Mouse (Mus musculus): Measurements from ENCODE around the gene Tcte3.
"Not testable (repeated sequence)": the region's sequence is repeated elsewhere in the genome, so short reads cannot be mapped to it uniquely, and the experiment has no call there.

- TF ChIP-seq TCF12 (IDR thresholded peaks at IDR 0.05; ENCODE audit: insufficient read depth, poor library complexity, severe bottlenecking); POLR2A (IDR thresholded peaks at IDR 0.05; ENCODE audit: insufficient read length, low read depth); TCF3 (IDR thresholded peaks at IDR 0.05; ENCODE audit: insufficient read length, low read depth); MAX (IDR thresholded peaks at IDR 0.05; ENCODE audit: low read depth); POLR2AphosphoS2 (IDR thresholded peaks at IDR 0.05; ENCODE audit: insufficient read length, low read depth); CEBPB (IDR thresholded peaks at IDR 0.05; ENCODE audit: insufficient read depth, poor library complexity, severe bottlenecking); USF1 (IDR thresholded peaks at IDR 0.05; ENCODE audit: low read depth); E2F4 (IDR thresholded peaks at IDR 0.05; ENCODE audit: insufficient read depth); MYOG (IDR thresholded peaks at IDR 0.05; ENCODE audit: control insufficient read depth in 1 of 3, insufficient read depth in 1 of 3, insufficient read length in 2 of 3, low read depth in 2 of 3): not testable (repeated sequence)
These were observed 15.8 kb downstream of the Tcte3 start for GRCm38 (mm10) chr17:15025513-15025912.
